Mouse (Mus musculus): ENCODE measurements around the gene Crebl2.

GRCm38 (mm10) chr6:134806130-134806529 lies 23.8 kb upstream of the Crebl2 start:
- TF ChIP-seq CTCF (IDR thresholded peaks at IDR 0.05; ENCODE audit: low read depth) (no peak), EP300 (IDR thresholded peaks at IDR 0.05; ENCODE audit: low read depth) (no peak)
